Mouse (Mus musculus): Measurements from ENCODE around the gene Vps26c. TPM values are rescaled to one million over a fixed set of nuclear protein-coding genes. Genes with fewer than 3 reads are reported as not detected.

Vps26c gene
- polyA plus RNA-seq, 1 experiment from 2014 or later: 43.6 TPM

- peak overlapping the region; percentile 34; the same call in 1 of the 2 replicates for H3K9ac ChIP-seq
- no peak for ATAC-seq (ENCODE audit: extremely low read depth, insufficient number of reproducible peaks, low FRiP score, low TSS enrichment)
These were observed 18.0 kb upstream of the Vps26c start for GRCm38 (mm10) chr16:94544540-94545105.

GRCm38 (mm10) chr16:94542898-94543297, 16.3 kb upstream of the Vps26c start:
- H3K36me3 ChIP-seq: no peaks in the 10 kb centered on the region
- WGBS: 87% methylated on average over 8 of the region's 8 CpGs
- no peak overlapping the region for H3K27ac ChIP-seq (replicated peaks)
- ATAC-seq (ENCODE audit: extremely low read depth, insufficient number of reproducible peaks, low FRiP score, low TSS enrichment): no peak
- H3K9me3 ChIP-seq: no peaks in the 10 kb centered on the region
- peaks cover 15% of the 10 kb centered on the region for H3K4me1 ChIP-seq
- H3K4me3 ChIP-seq: no peak overlapping the region
- H3K9ac ChIP-seq: no peak overlapping the region
- H3K4me2 ChIP-seq: no peak overlapping the region
- no peaks in the 10 kb centered on the region for H3K27me3 ChIP-seq (replicated peaks)

More at GRCm38 (mm10) chr16:94544540-94545105, 18.0 kb upstream of the Vps26c start:
- Histone ChIP-seq H3K9me3 (no peaks in the 10 kb centered on the region), H3K4me1 (peaks cover 15% of the 10 kb centered on the region), H3K36me3 (no peaks in the 10 kb centered on the region), H3K4me2 (peak overlapping the region; percentile 46), H3K27ac (replicated peaks) (peak overlapping the region; percentile 82), H3K27me3 (replicated peaks) (no peaks in the 10 kb centered on the region), H3K4me3 (peak overlapping the region; percentile 1; the same call in 1 of the 2 replicates)
- WGBS: 25% methylated on average over 11 of the region's 11 CpGs

GRCm38 (mm10) chr16:94540140-94540539, 13.5 kb upstream of the Vps26c start:
- no peak overlapping the region for H3K9ac ChIP-seq
- no peak overlapping the region for H3K27ac ChIP-seq (replicated peaks)
- no peaks in the 10 kb centered on the region for H3K27me3 ChIP-seq (replicated peaks)
- WGBS: 94% methylated on average over 9 of the region's 9 CpGs
- no peaks in the 10 kb centered on the region for H3K36me3 ChIP-seq
- no peaks in the 10 kb centered on the region for H3K9me3 ChIP-seq
- no peak overlapping the region for H3K4me3 ChIP-seq
- peaks cover 27% of the 10 kb centered on the region for H3K4me1 ChIP-seq
- ATAC-seq (ENCODE audit: extremely low read depth, insufficient number of reproducible peaks, low FRiP score, low TSS enrichment): no peak
- H3K4me2 ChIP-seq: no peak overlapping the region

GRCm38 (mm10) chr16:94537159-94537527, 10.5 kb upstream of the Vps26c start:
- Histone ChIP-seq H3K4me1 (peaks cover 14% of the 10 kb centered on the region), H3K36me3 (no peaks in the 10 kb centered on the region), H3K27me3 (replicated peaks) (no peaks in the 10 kb centered on the region), H3K27ac (replicated peaks) (peak overlapping the region; percentile 55; the same call in 1 of the 2 replicates), H3K9ac (no peak overlapping the region), H3K9me3 (no peaks in the 10 kb centered on the region), H3K4me3 (no peak overlapping the region), H3K4me2 (no peak overlapping the region)
- WGBS: 53% methylated on average over 9 of the region's 9 CpGs
- ATAC-seq (ENCODE audit: extremely low read depth, insufficient number of reproducible peaks, low FRiP score, low TSS enrichment): no peak

GRCm38 (mm10) chr16:94536417-94537158, 10.0 kb upstream of the Vps26c start:
- no peak overlapping the region for H3K4me3 ChIP-seq
- H3K4me1 ChIP-seq: peaks cover 14% of the 10 kb centered on the region
- WGBS: 80% methylated on average over 7 of the region's 7 CpGs
- no peaks in the 10 kb centered on the region for H3K36me3 ChIP-seq
- H3K4me2 ChIP-seq: peak overlapping the region; percentile 13; the same call in 1 of the 2 replicates
- no peaks in the 10 kb centered on the region for H3K9me3 ChIP-seq
- no peaks in the 10 kb centered on the region for H3K27me3 ChIP-seq (replicated peaks)
- H3K27ac ChIP-seq (replicated peaks): peak overlapping the region; percentile 55; the same call in 1 of the 2 replicates
- 0 out of 2 replicates have a peak overlapping the region, but pooled peaks have one; percentile 16 for H3K9ac ChIP-seq
- ATAC-seq (ENCODE audit: extremely low read depth, insufficient number of reproducible peaks, low FRiP score, low TSS enrichment): no peak

- Histone ChIP-seq H3K9me3 (no peaks in the 10 kb centered on the region), H3K4me3 (no peak overlapping the region), H3K4me1 (peaks cover 14% of the 10 kb centered on the region), H3K27me3 (replicated peaks) (no peaks in the 10 kb centered on the region), H3K36me3 (no peaks in the 10 kb centered on the region), H3K4me2 (no peak overlapping the region), H3K27ac (replicated peaks) (no peak overlapping the region), H3K9ac (no peak overlapping the region)
- no peak for ATAC-seq (ENCODE audit: extremely low read depth, insufficient number of reproducible peaks, low FRiP score, low TSS enrichment)
- WGBS: 85% methylated on average over 5 of the region's 5 CpGs
These were observed 9.1 kb upstream of the Vps26c start for GRCm38 (mm10) chr16:94535716-94536115.

GRCm38 (mm10) chr16:94533679-94534078, 7.0 kb upstream of the Vps26c start:
- no peak for ATAC-seq (ENCODE audit: extremely low read depth, insufficient number of reproducible peaks, low FRiP score, low TSS enrichment)
- no peaks in the 10 kb centered on the region for H3K36me3 ChIP-seq
- H3K4me3 ChIP-seq: no peak overlapping the region
- no peak overlapping the region for H3K27ac ChIP-seq (replicated peaks)
- 70% methylated on average over 6 of the region's 6 CpGs for WGBS
- no peak overlapping the region for H3K9ac ChIP-seq
- no peaks in the 10 kb centered on the region for H3K27me3 ChIP-seq (replicated peaks)
- no peaks in the 10 kb centered on the region for H3K9me3 ChIP-seq
- H3K4me2 ChIP-seq: no peak overlapping the region
- peaks cover 14% of the 10 kb centered on the region for H3K4me1 ChIP-seq

- peaks cover 13% of the 10 kb centered on the region for H3K4me1 ChIP-seq
- ATAC-seq (ENCODE audit: extremely low read depth, insufficient number of reproducible peaks, low FRiP score, low TSS enrichment): no peak
- H3K9ac ChIP-seq: no peak overlapping the region
- H3K36me3 ChIP-seq: no peaks in the 10 kb centered on the region
- no peak overlapping the region for H3K4me2 ChIP-seq
- 63% methylated on average over 4 of the region's 4 CpGs for WGBS
- H3K27ac ChIP-seq (replicated peaks): no peak overlapping the region
- no peaks in the 10 kb centered on the region for H3K9me3 ChIP-seq
- no peak overlapping the region for H3K4me3 ChIP-seq
- H3K27me3 ChIP-seq (replicated peaks): no peaks in the 10 kb centered on the region
These were observed 4.6 kb upstream of the Vps26c start for GRCm38 (mm10) chr16:94531268-94531667.

- H3K9ac ChIP-seq: peak overlapping the region; percentile 91
- ATAC-seq (ENCODE audit: extremely low read depth, insufficient number of reproducible peaks, low FRiP score, low TSS enrichment): no peak
- H3K4me2 ChIP-seq: peak overlapping the region; percentile 85
- peak overlapping the region; percentile 93 for H3K4me3 ChIP-seq
- peaks cover 37% of the 10 kb centered on the region for H3K4me1 ChIP-seq
- 53% methylated on average over 3 of the region's 3 CpGs for WGBS
- H3K27ac ChIP-seq (replicated peaks): peak overlapping the region; percentile 97
- H3K36me3 ChIP-seq: no peaks in the 10 kb centered on the region
- no peaks in the 10 kb centered on the region for H3K9me3 ChIP-seq
- H3K27me3 ChIP-seq (replicated peaks): no peaks in the 10 kb centered on the region
These were observed 916 bp upstream of the Vps26c start for GRCm38 (mm10) chr16:94527546-94527945.

GRCm38 (mm10) chr16:94527152-94527534, 513 bp upstream of the Vps26c start:
- no peak for ATAC-seq (ENCODE audit: extremely low read depth, insufficient number of reproducible peaks, low FRiP score, low TSS enrichment)
- H3K9ac ChIP-seq: peak overlapping the region; percentile 91
- 3% methylated on average over 13 of the region's 13 CpGs for WGBS

GRCm38 (mm10) chr16:94525955-94526343, 681 bp downstream of the Vps26c start:
- peak; percentile 45 for ATAC-seq (ENCODE audit: extremely low read depth, insufficient number of reproducible peaks, low FRiP score, low TSS enrichment)
- peak overlapping the region; percentile 97 for H3K27ac ChIP-seq (replicated peaks)
- peaks cover 52% of the 10 kb centered on the region for H3K4me1 ChIP-seq
- no peaks in the 10 kb centered on the region for H3K27me3 ChIP-seq (replicated peaks)
- 0 out of 2 replicates have a peak, but pooled peaks cover under 1% of the 10 kb centered on the region for H3K36me3 ChIP-seq
- under 1% methylated on average over 24 of the region's 24 CpGs for WGBS
- H3K9me3 ChIP-seq: no peaks in the 10 kb centered on the region
- H3K4me2 ChIP-seq: peak overlapping the region; percentile 85
- peak overlapping the region; percentile 91 for H3K9ac ChIP-seq
- peak overlapping the region; percentile 93 for H3K4me3 ChIP-seq

More at GRCm38 (mm10) chr16:94527152-94527534, 513 bp upstream of the Vps26c start:
- H3K27ac ChIP-seq (replicated peaks): peak overlapping the region; percentile 97
- peak overlapping the region; percentile 93 for H3K4me3 ChIP-seq
- peak overlapping the region; percentile 85 for H3K4me2 ChIP-seq
- peaks cover 41% of the 10 kb centered on the region for H3K4me1 ChIP-seq
- H3K36me3 ChIP-seq: no peaks in the 10 kb centered on the region
- H3K9me3 ChIP-seq: no peaks in the 10 kb centered on the region
- no peaks in the 10 kb centered on the region for H3K27me3 ChIP-seq (replicated peaks)
